Mouse (Mus musculus): ENCODE data around the gene Vps37d. TPM values are rescaled to one million over a fixed set of nuclear protein-coding genes. Genes with fewer than 3 reads are reported as not detected.
"Not testable (repeated sequence)": the region's sequence is repeated elsewhere in the genome, so short reads cannot be mapped to it uniquely, and the experiment has no call there.

The Vps37d gene
- total RNA-seq, 2 experiments from 2014 or later, result 46.1 TPM

DNA sequence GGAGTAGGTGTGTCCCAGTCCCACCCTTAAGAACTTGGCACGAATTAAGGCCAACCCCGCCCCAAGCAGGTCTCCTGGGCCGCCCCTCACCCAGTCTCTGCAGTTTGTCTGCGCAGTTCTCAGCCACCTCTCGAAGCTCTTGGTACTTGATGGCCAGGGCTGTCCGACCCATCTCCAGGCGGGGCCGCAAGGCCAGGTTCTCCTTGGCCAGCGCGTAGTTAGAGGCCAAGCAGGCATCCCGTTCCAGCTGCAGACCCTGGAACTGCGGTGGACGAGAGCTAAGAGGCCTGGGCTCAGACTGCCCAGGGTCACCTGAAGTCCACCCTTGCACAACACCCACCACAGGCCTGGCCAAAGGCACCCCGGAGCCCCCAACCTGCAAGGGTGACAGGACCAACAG, 1.7 kb downstream of the Vps37d start:
- DNase-seq, result no peak

DNA sequence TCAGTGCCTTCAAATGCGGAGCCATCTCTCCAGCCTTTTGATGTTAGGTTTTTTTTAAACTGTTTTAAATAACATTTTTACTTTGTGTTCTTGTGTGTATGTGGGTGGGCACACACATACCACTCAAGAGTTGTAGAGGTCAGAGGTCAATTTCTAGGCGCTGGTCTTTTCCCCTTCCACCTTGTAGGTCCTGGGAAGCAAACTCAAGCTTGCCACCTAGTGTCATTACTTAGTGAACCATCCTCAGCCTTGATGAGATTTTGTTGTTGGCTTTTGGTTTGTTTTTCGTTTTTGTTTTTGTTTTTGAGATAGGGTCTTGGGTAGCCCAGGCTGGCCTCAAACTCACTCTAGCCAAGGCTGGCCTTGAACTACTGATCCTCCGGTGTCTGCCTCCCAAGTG, 2.4 kb downstream of the Vps37d start:
- no peak for DNase-seq
- intact Hi-C loops (cut with DNase I), result no loop called here

More for the DNA sequence above, 1.7 kb downstream of the Vps37d start:
- intact Hi-C loops (cut with DNase I), result no loop called here

DNA sequence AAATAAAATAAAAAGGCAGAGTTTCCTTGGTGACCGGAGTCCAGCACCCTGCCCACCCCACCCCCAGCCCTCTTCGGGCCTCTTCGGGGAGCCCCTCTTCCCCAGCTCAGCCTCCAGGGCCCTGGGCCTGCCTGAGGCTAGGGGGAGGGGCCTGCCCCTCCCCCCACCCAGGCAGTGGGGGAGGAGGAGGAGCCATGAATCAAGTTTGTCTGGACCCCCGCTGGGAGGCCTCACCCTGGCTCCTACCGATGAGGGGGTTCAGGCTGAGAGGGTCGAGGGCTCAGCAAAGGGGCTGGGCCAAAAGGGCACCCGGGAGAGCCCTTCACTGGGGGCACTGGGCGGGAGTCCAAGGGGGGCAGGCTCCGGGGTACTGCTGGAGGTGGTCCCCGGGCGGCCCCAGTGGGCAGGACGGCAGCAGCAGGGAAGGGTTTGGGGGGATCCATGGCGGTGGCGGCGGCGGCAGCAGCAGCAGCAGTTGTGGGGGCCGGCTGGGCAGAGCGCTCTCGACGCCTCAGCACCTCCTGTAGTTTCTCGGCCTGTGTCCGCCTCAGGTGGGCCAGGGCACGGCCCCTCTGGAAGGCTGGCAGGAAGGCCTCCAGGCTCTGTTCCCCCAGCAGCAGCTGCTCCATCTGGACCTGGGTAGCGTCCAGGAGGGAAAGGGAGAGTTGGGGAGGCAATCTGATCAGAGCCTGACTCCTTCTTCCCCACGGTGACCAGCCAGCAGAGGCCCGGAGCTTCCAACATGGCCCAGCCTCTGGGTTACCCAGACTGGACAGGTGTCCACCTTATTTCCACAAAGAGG, 4.5 kb downstream of the Vps37d start:
- DNase-seq, result peak; percentile 30

DNA sequence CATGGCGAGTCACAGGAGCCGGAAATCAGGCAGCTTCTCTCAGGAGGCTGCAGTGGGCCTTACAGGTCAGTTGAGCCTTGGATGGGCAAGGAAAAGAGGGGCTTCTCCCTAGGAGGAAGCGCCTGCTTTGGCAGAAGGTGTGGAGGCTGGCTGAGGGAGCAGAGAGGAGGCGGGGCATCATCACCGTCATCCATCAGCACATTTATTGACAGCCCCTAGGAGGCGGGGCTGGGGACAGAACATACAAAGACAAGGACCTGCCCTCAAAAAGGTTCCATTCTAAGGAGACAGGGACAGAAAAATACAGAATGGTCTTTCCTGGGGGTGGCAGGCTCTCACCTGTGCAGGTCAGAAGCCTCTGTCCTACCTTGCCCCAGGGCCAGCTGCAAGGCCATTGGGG, 5.3 kb downstream of the Vps37d start:
- intact Hi-C loops (cut with DNase I), result no loop called here
- DNase-seq, result no peak

More for the DNA sequence above, 4.5 kb downstream of the Vps37d start:
- intact Hi-C loops (cut with DNase I), result no loop called here

DNA sequence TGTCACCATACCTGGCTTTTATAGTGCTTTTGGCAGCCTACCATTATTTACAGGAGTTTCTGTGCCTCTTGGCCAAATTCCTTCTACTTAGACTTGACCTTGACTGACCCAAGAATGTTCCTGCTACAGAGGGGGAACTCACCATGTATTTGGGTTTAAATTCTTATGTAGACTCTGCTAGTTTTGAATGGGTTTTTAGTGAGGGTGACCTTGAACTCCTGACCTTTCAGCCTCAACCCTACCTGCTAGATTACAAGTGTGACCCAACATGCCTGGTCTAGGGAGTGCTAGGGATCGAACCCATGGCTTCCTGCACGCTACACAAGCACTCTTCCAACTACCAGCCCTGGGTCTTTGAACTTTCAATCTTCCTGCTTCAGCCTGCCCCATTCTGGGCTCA, 6.0 kb downstream of the Vps37d start:
- intact Hi-C loops (cut with DNase I), result no loop called here
- DNase-seq, result no peak

DNA sequence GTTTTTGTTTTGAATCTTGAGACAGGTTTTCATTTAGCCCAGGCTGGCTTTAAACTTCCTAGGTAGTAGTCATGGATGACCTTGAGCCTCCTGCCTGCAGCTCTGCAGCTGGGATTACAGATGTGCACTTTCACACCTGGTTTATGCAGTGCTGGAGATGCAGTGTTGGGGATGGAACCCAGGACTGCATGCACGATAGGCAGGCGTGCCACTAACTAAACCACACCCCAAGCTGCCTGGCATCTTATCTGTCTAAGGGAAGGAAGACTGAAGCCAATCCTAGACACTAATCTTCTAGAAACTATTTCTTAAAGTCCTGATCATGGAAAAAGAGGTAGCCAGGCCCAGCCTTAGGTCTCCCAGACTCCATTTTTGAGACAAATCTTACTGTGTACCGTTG, 7.6 kb downstream of the Vps37d start:
- DNase-seq, result no peak
- intact Hi-C loops (cut with DNase I), result no loop called here

DNA sequence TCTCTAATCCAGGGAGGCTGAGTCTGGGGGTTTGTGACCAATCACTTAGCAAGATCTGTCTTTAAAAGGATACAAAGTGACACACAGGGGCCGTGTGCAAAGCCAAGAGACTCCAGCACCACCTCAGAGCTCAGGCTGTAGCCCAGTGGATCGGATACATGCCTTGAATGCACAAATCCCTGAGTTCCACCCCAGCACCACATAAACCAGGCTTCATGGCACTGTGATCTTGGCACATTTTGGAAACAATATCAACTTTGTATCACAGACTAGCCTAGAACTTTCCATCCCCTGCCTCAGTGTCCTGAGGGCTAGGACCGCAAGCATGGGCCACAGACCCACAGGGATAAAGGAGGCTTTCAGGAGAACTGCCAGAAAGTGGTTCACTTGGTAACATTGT, 12.1 kb downstream of the Vps37d start:
- intact Hi-C loops (cut with DNase I), result no loop called here

DNA sequence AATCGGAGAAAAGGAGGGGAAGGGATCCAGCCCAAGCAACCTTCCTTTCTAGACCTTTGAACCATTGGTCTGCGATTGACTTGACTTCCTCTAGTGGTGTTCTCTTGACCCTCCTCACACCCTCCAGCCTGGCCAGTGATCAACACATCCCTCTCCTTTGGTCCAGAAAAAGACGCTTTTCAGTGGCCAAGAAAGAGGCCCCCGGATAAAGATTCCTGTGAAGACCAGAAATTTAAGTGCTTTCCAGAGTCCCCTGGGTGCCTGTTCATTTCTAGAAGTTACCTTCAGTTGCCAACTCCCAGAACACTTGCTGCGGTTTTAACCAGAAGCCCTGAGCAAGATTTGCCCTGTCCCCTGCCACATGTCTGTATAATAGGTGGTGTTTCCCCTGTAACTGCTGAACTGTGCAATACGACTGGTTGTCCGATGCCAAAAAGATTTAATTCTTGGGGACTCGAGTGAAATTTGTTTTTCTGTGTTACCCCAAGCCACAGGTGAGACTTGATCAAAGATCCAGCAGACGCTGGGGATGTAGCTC, 13.1 kb downstream of the Vps37d start, which contains the start of gene Bud23:
Gene Bud23 (minus strand): TSS at position 51 of the 538 bp plus-strand sequence.
- intact Hi-C loops (cut with DNase I); DNase-seq: not testable (repeated sequence)

More for the DNA sequence above, 12.1 kb downstream of the Vps37d start:
- no peak for DNase-seq

DNA sequence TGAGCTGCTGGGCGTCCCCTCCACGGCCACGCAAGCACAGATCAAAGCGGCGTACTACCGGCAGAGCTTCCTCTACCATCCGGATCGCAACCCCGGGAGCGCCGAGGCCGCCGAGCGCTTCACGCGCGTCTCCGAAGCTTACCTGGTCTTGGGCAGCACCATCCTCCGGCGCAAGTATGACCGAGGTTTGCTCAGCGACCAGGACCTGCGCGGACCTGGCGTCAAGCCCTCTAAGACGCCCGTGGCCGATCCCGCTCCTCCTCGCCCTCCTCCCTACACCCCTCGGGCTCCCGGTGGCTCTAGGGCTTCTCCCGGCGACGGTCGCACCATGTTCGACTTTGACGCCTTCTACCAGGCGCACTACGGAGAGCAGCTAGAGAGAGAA, 13.7 kb downstream of the Vps37d start:
- intact Hi-C loops (cut with DNase I), result no loop called here
- no peak for DNase-seq

DNA sequence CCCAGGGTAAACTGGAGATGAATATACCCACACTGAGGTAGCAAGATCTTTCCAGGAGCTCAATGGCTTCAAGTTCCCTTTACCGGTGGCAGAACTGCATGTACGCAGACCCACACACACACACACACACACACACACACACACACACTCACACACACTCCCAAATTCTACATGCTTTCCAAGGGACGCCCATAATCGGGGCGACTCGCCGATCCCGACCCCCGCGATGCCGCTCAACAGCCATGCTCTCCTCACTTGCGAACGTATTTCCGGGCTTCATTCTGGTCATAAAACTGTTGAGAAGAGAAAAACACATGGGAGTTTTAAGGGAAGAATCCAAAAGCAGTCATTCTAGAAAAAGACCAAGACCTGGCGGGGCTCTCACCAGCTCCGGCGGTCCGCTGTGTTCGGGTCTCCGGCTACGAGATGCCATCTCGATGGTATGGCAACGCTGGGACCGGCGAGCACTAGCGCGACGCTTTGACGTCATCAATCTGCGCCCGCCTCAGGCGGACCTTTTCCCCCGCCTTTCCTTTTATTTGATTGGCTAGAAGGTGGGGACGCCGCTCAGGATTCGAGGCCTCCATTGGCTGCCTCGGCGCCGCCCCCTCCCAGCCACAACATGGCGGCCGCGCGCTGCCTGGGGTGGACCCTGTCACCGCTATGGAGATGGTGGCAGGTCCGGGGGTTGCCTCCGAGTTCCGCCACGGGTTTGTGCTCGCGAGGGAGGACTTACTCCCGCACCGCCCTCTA, 14.3 kb downstream of the Vps37d start, which contains the start of gene Dnajc30:
Gene Dnajc30 (plus strand): TSS at position 574 of the 753 bp plus-strand sequence.
- DNase-seq, result peak; percentile 99
- intact Hi-C loops (cut with DNase I), result no loop called here

DNA sequence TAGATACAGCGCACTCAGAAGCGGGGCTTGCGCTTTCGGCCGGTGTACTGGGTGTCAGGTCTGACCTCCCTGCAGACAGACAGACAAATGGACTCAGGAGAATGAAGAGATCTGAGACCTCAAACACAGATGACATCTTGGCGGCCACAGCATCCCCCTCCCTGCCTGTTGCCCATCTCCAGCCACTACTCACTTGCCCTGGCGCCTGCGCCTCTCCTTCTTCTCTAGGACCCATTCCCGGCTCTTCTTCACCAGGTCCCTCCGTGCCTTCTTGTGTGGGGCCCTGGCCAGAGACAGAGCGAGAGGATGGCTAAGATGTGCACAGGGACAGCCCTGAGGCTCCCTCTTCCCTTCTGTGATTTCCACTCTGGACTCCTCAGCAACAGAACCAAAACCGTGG, 24.7 kb downstream of the Vps37d start:
- no peak for DNase-seq
- intact Hi-C loops (cut with DNase I), result no loop called here

DNA sequence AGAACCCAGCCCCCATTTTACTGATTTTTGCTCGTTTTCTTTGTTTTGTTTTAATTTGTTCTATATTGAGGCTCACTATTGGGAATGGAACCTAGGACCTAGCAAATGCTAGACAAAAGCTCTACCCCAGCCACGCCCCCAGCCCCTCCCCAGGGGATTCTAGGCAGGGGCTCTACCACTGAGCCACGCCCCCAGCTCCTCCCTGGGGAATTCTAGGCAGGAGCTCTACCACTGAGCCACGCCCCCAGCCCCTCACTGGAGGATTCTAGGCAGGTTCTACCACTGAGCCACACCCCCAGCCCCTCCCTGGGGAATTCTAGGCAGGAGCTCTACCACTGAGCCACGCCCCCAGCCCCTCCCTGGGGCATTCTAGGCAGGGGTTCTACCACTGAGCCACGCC, 28.8 kb downstream of the Vps37d start:
- intact Hi-C loops (cut with DNase I); DNase-seq: not testable (repeated sequence)

DNA sequence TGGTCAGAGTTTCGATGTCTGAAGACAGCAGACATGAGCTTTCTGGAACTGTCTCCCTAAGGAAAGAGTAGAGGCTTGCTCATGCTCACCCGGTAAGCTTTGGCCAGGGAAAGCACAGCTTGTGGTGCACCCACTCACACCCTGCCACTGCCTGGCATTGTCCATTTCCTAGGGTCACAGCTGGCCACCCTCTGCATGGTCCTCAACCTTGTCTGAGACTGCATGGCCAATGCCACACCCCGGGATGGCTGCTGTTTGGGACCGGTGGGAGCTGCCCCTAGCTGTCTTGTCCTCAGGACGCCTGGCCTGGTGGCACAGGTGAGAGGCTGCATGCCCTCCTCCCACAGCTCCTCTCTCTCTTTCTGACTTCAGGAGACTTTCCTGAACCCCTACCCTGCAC, 29.5 kb downstream of the Vps37d start:
- DNase-seq, result no peak
- intact Hi-C loops (cut with DNase I), result no loop called here

DNA sequence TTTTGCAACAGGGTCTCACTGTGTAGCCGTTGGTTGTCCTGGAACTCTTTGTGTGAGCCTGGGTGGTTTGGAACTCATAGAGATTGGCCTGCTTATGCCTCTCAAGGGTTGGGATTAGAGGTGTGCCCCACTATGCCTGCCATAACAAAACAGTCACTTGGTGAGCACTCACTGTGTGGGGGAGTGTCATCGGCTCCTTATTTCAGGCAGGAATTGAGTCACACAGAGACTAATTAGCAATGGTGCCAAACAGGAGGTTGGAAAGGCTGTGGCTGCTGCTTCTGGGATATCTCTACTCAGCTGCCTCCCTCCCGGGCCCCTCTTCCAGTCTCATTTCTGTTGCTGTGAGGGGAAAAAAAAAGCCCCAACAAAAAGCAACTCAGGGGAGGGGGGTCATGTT, 33.5 kb downstream of the Vps37d start:
- intact Hi-C loops (cut with DNase I), result no loop called here
- DNase-seq, result no peak

DNA sequence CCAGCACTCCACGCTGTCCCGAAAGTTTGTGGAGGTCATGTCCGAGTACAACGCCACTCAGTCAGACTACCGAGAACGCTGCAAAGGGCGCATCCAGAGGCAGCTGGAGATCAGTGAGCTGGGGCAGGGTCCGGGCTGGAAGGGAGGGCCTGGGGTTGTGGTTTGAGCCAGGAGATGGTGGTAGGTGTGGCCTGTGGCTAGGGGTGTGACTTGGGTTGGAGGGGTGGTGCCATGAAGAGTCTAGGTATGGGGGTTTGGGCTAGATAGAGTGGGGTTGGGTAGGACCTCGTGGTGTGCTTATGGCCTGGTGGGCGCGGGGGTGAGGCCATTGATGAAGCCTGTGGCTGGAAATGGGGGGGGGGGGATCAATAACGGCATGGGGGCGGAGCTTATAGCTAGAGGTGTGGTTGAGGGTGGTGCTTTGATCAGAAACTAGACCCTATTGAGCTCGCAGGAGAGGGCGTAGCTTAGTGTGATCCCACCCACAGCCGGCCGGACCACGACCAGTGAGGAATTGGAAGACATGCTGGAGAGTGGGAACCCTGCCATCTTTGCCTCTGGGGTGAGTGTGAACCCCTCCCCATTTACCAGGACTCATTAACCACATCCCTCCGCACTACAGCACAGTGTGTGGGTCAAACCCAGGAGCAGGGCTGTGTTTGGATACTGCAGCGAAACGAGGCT, 35.8 kb downstream of the Vps37d start:
- intact Hi-C loops (cut with DNase I), result no loop called here
- DNase-seq, result no peak

DNA sequence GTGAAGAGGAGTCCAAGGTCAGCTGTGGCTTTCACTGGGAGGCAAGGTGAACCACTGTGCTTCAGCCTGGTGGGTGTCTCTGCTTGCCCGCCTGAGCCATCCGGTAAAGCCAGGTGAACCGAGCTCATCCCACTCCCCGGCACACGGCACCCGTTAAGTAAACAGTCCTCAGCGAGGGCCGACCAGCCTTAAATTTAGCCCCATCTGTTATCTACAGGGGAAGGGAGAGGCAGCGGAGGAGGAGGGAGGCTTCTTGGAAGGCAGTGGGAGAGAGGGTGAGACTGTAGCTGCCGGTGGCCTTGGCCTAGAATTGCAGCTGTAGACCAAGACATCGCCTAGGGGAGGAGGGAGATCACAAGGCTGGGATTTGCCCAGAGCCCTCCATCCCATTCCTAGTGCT, 37.3 kb downstream of the Vps37d start:
- DNase-seq, result no peak
- intact Hi-C loops (cut with DNase I), result no loop called here

DNA sequence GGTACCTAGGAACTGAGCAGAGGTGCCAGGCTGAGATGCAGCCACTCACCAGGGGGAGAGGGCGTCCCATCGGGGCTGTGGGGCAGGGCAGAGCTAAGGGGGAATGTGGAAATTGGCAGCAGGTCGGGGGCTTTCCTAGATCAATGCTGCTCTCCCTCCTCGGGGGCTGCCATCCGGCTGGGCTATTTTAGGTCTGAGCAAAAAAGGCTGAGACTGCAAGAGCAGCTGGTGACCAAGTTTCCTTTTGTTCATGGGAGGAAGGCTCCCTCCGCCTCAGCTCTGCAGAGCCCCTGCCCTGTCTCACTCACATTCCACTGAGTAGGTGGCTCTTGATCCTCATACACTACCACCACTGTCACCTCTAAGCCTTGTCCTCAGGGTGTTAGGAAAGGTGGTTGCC, 38.0 kb downstream of the Vps37d start:
- intact Hi-C loops (cut with DNase I), result no loop called here
- DNase-seq, result no peak

DNA sequence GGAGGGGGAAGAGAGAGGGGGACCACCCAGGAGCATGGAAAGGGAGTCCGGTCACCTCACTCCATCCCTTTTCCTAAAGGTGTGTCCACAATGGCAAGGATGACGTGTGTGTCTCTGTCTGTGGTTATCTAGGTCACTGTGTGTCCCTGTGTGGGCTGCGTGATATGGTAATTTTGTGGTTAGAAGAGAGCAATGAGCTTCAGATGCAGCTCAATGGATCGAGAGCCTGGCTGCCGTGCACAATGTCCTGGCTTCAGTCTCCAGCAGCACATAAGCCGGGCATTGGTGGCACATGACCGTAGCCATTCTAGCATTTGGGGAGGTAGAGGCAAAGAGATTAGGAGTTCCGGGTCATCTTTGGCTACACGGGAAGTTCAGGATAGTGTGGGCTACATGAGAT, 38.5 kb downstream of the Vps37d start:
- no peak for DNase-seq
- intact Hi-C loops (cut with DNase I), result no loop called here

DNA sequence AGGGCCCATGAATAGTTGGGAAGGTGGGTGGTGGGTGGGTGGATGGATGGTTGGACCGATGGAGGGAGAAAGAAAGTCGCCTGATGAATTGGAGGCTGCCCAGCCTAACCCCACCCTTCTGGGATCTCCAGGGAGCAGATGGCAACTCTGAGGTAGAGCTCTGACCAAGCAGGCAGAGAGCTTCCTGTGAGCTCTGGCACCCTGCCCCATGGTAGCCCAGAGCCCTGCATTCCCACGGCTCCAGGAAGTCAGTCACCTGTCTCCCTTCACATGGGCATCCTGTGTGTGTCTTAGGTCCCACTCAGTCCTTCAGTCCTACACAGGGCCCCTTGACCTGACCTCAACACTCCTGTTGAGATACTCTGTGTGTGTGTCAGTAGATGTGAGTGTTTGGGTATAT, 40.1 kb downstream of the Vps37d start:
- intact Hi-C loops (cut with DNase I), result no loop called here
- no peak for DNase-seq

DNA sequence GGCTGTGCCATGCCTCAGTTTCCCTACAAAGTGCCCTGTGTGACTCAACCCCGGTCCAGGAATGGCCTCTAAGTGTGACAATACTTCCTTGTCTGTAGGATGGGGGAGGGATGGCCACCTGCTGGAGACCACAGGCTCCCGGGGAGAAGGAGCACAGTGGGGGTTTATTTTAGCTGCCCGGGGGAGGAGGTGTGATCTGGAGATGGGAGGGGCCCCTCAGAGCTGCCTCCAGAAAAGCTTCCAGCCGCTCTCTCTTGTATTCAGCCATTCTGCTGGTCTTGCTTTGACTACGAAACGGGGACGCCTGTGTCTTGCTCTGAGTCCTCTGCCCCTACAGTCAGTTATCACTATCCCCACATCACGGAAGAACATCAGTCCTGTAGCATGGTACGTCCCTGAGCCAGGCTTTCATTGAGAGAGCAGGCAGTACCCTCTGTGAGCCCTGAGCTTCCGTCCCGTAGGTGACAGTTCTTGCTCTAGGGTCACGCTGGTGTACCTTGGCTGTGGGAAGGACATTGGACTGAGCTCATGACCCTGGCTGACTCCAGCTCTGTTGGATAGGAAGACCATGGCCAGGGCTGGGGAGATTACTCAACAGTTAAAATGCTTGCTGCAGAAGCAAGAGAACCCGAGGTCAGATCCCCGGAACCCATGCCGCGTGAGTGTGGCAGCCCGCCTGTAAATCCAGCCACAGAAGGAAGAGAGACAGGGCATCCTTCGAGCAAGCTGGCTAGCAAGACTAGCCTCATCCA, 42.3 kb downstream of the Vps37d start:
- no peak for DNase-seq

More for the DNA sequence above, 42.3 kb downstream of the Vps37d start:
- intact Hi-C loops (cut with DNase I), result no loop called here
